Mouse (Mus musculus): ENCODE measurements around the gene Slc38a6.

- TF ChIP-seq EP300 (optimal IDR thresholded peaks at IDR 0.05) (no peak), CTCF (IDR thresholded peaks at IDR 0.05; ENCODE audit: low read depth) (no peak)
Measured at GRCm38 (mm10) chr12:73332701-73333100, 46.1 kb downstream of the Slc38a6 start.

Measured in stomach, postnatal 0 days (tissue).